Mouse (Mus musculus) MEL (cell line): ENCODE measurements around the gene Prr14. TPM values are rescaled to one million over a fixed set of nuclear protein-coding genes. Genes with fewer than 3 reads are reported as not detected.

Source experiments
- DNase-seq: peaks from one replicate; pipeline ENCODE4 v3.0.0; 2011; ENCODE audit warnings: low read depth, low spot score
- H3K27ac ChIP-seq: 2 replicates; pipeline ENCODE4 v1.5.1; 2012; ENCODE audit warnings: low read depth, mild to moderate bottlenecking, control low read depth, low read length, moderate library complexity; ENCODE audit not compliant: control insufficient read depth
- H3K27me3 ChIP-seq, 2 experiments: fragments of 150-350 bp in 1 of 2; sonication (generic) in 1 of 2; 2 replicates each; pipeline ENCODE4 v1.6.1; 2012; ENCODE audit warnings: low read length in 2 of 2, mild to moderate bottlenecking in 2 of 2, improper control_type of control experiment in 1 of 2, moderate library complexity in 1 of 2; ENCODE audit not compliant: insufficient read depth in 2 of 2, control insufficient read depth in 1 of 2
- H3K36me3 ChIP-seq, 2 experiments: 2 replicates each; pipeline ENCODE4 v1.6.1; 2012 to 2014; ENCODE audit warnings: low read length in 2 of 2, improper control_type of control experiment in 1 of 2, inconsistent platforms in 1 of 2, mild to moderate bottlenecking in 1 of 2; ENCODE audit not compliant: insufficient read depth in 2 of 2, control insufficient read depth in 1 of 2
- H3K4me1 ChIP-seq, 2 experiments: fragments of 150-350 bp in 1 of 2; sonication (generic) in 1 of 2; 2 replicates each; pipeline ENCODE4 v1.6.1; 2012; ENCODE audit warnings: low read length in 2 of 2, improper control_type of control experiment in 1 of 2, mild to moderate bottlenecking in 1 of 2; ENCODE audit not compliant: insufficient read depth in 2 of 2, control insufficient read depth in 1 of 2
- H3K4me3 ChIP-seq, 2 experiments: fragments of 150-350 bp in 1 of 2; sonication (generic) in 1 of 2; 2 replicates each; pipeline ENCODE4 v1.5.1; 2012; ENCODE audit warnings: low read depth in 2 of 2, low read length in 2 of 2, mild to moderate bottlenecking in 2 of 2, moderate library complexity in 2 of 2, control low read depth in 1 of 2, improper control_type of control experiment in 1 of 2; ENCODE audit not compliant: control insufficient read depth in 1 of 2, insufficient read depth in 1 of 2
- H3K79me2 ChIP-seq: 2 replicates; pipeline ENCODE4 v1.6.1; 2012; ENCODE audit warnings: mild to moderate bottlenecking, low read length, moderate library complexity; ENCODE audit not compliant: control insufficient read depth, poor library complexity, insufficient read depth
- H3K9ac ChIP-seq: 2 replicates; pipeline ENCODE4 v1.6.1; 2012; ENCODE audit warnings: low read depth, mild to moderate bottlenecking, control low read depth, low read length, moderate library complexity; ENCODE audit not compliant: control insufficient read depth, poor library complexity, severe bottlenecking
- H3K9me3 ChIP-seq: fragments of 150-350 bp; sonication (generic); replicated peaks from 2 replicates; pipeline ENCODE4 v1.6.1; 2012; ENCODE audit warnings: mild to moderate bottlenecking, low read length, improper control_type of control experiment, moderate library complexity; ENCODE audit not compliant: insufficient read depth
- CHD1 ChIP-seq: IDR thresholded peaks from 2 replicates; pipeline ENCODE4 v1.6.1; 2012; ENCODE audit warnings: low read depth, mild to moderate bottlenecking, inconsistent platforms, low read length, improper control_type of control experiment
- CHD2 ChIP-seq: IDR thresholded peaks from 2 replicates; pipeline ENCODE4 v1.6.1; 2011; ENCODE audit warnings: low read length, improper control_type of control experiment
- CTCF ChIP-seq, 3 experiments: IDR thresholded peaks in 2 of 3; conservative IDR thresholded peaks in 1 of 3; 2 replicates each; pipeline ENCODE4 v1.5.1; 2011 to 2012; ENCODE audit warnings: low read length in 3 of 3, low read depth in 2 of 3, mild to moderate bottlenecking in 2 of 3, improper control_type of control experiment in 1 of 3, inconsistent platforms in 1 of 3, mixed read lengths in 1 of 3, moderate library complexity in 1 of 3; ENCODE audit not compliant: control insufficient read depth in 1 of 3, insufficient read depth in 1 of 3, poor library complexity in 1 of 3, severe bottlenecking in 1 of 3
- E2F4 ChIP-seq: IDR thresholded peaks from 2 replicates; pipeline ENCODE4 v1.6.1; 2011; ENCODE audit warnings: low read depth, low read length, improper control_type of control experiment, borderline replicate concordance
- ELF1 ChIP-seq: IDR thresholded peaks from 2 replicates; pipeline ENCODE4 v1.6.1; 2014; ENCODE audit warnings: low read depth, mild to moderate bottlenecking, inconsistent platforms, low read length, improper control_type of control experiment, moderate library complexity
- EP300 ChIP-seq, 2 experiments: IDR thresholded peaks; 2 replicates each; pipeline ENCODE4 v1.6.1; 2011; ENCODE audit warnings: improper control_type of control experiment in 2 of 2, low read length in 2 of 2, low read depth in 1 of 2, mild to moderate bottlenecking in 1 of 2
- GABPA ChIP-seq: IDR thresholded peaks from 2 replicates; pipeline ENCODE4 v1.6.1; 2012; ENCODE audit warnings: low read depth, mild to moderate bottlenecking, inconsistent platforms, low read length, improper control_type of control experiment, moderate library complexity
- GATA1 ChIP-seq: IDR thresholded peaks from 2 replicates; pipeline ENCODE4 v1.6.1; 2011; ENCODE audit warnings: low read depth, low read length, improper control_type of control experiment
- HCFC1 ChIP-seq: IDR thresholded peaks from 2 replicates; pipeline ENCODE4 v1.6.1; 2012; ENCODE audit warnings: low read depth, mild to moderate bottlenecking, inconsistent platforms, low read length, improper control_type of control experiment, moderate library complexity
- JUND ChIP-seq: IDR thresholded peaks from 2 replicates; pipeline ENCODE4 v1.6.1; 2011; ENCODE audit warnings: low read depth, mild to moderate bottlenecking, improper control_type of control experiment, low read length
- KAT2A ChIP-seq: conservative IDR thresholded peaks from 2 replicates; pipeline ENCODE4 v1.6.1; 2012; ENCODE audit warnings: low read depth, low read length, improper control_type of control experiment, inconsistent platforms
- MAFK ChIP-seq: IDR thresholded peaks from 2 replicates; pipeline ENCODE4 v1.6.1; 2011; ENCODE audit warnings: low read depth, mild to moderate bottlenecking, low read length, improper control_type of control experiment, borderline replicate concordance
- MAZ ChIP-seq: IDR thresholded peaks from 2 replicates; pipeline ENCODE4 v1.6.1; 2012; ENCODE audit warnings: low read depth, mild to moderate bottlenecking, inconsistent platforms, low read length, improper control_type of control experiment
- MEF2A ChIP-seq: IDR thresholded peaks from 2 replicates; pipeline ENCODE4 v1.6.1; 2014; ENCODE audit warnings: low read depth, mild to moderate bottlenecking, inconsistent platforms, low read length, improper control_type of control experiment; ENCODE audit not compliant: poor library complexity, insufficient replicate concordance, severe bottlenecking; ENCODE audit errors: extremely low read depth
- MXI1 ChIP-seq: IDR thresholded peaks from 2 replicates; pipeline ENCODE4 v1.6.1; 2011; ENCODE audit warnings: mild to moderate bottlenecking, low read depth, low read length, improper control_type of control experiment
- MYB ChIP-seq: IDR thresholded peaks from 2 replicates; pipeline ENCODE4 v1.6.1; 2011; ENCODE audit warnings: mild to moderate bottlenecking, low read depth, low read length, improper control_type of control experiment
- MYC ChIP-seq: IDR thresholded peaks from 2 replicates; pipeline ENCODE4 v1.6.1; 2011; ENCODE audit warnings: low read depth, mild to moderate bottlenecking, low read length, improper control_type of control experiment, moderate library complexity
- NRF1 ChIP-seq: IDR thresholded peaks from 2 replicates; pipeline ENCODE4 v1.6.1; 2014; ENCODE audit warnings: low read depth, mild to moderate bottlenecking, inconsistent platforms, low read length, improper control_type of control experiment, moderate library complexity; ENCODE audit not compliant: poor library complexity, insufficient read depth, severe bottlenecking
- POLR2AphosphoS2 ChIP-seq: IDR thresholded peaks from 2 replicates; pipeline ENCODE4 v1.6.1; 2011; ENCODE audit warnings: low read length, improper control_type of control experiment
- POLR2AphosphoS5 ChIP-seq: IDR thresholded peaks from 2 replicates; pipeline ENCODE4 v1.6.1; 2012; ENCODE audit warnings: low read depth, borderline replicate concordance, mild to moderate bottlenecking, inconsistent platforms, low read length, moderate library complexity, mixed read lengths
- SMC3 ChIP-seq: IDR thresholded peaks from 2 replicates; pipeline ENCODE4 v1.6.1; 2011; ENCODE audit warnings: low read depth, low read length, improper control_type of control experiment
- TAL1 ChIP-seq: IDR thresholded peaks from 2 replicates; pipeline ENCODE4 v1.6.1; 2012; ENCODE audit warnings: mild to moderate bottlenecking, inconsistent platforms, low read length, moderate library complexity, mixed read lengths
- USF1 ChIP-seq: IDR thresholded peaks from 2 replicates; pipeline ENCODE4 v1.6.1; 2014; ENCODE audit warnings: low read depth, mild to moderate bottlenecking, inconsistent platforms, low read length, improper control_type of control experiment, moderate library complexity
- USF2 ChIP-seq, 2 experiments: IDR thresholded peaks; 2 replicates each; pipeline ENCODE4 v1.6.1; 2011 to 2012; ENCODE audit warnings: improper control_type of control experiment in 2 of 2, low read length in 2 of 2, borderline replicate concordance in 1 of 2, inconsistent platforms in 1 of 2, low read depth in 1 of 2, mild to moderate bottlenecking in 1 of 2; ENCODE audit not compliant: insufficient read depth in 1 of 2
- ZMIZ1 ChIP-seq: IDR thresholded peaks from 2 replicates; pipeline ENCODE4 v1.6.1; 2012; ENCODE audit warnings: low read depth, mild to moderate bottlenecking, inconsistent platforms, low read length, improper control_type of control experiment, moderate library complexity
- ZNF384 ChIP-seq: IDR thresholded peaks from 2 replicates; pipeline ENCODE4 v1.6.1; 2012; ENCODE audit warnings: low read depth, mild to moderate bottlenecking, inconsistent platforms, low read length, improper control_type of control experiment
- polyA plus RNA-seq, 2 experiments: library from polyadenylated mRNA; stranded (reverse) in 1 of 2; unstranded in 1 of 2; fragments of >175 nt in 1 of 2; fragments of >200 nt in 1 of 2; gene quantifications; 2 replicates each; pipeline versions ENCODE4 v1.2.1 to v1.2.4; 2012; ENCODE audit warnings: low replicate concordance in 2 of 2, low read depth in 1 of 2; ENCODE audit not compliant: insufficient read length in 2 of 2, insufficient read depth in 1 of 2, missing spikeins in 1 of 2
- total RNA-seq: library from RNA; depleted of rRNA; stranded (reverse); fragments of 300-350 nt; gene quantifications from 2 replicates; pipeline ENCODE4 v1.2.3, GENCODE M21; 2012

The Prr14 gene
- total and polyA plus RNA-seq, 3 experiments, result 10.8 to 45.9 TPM; not detected in 1

DNA sequence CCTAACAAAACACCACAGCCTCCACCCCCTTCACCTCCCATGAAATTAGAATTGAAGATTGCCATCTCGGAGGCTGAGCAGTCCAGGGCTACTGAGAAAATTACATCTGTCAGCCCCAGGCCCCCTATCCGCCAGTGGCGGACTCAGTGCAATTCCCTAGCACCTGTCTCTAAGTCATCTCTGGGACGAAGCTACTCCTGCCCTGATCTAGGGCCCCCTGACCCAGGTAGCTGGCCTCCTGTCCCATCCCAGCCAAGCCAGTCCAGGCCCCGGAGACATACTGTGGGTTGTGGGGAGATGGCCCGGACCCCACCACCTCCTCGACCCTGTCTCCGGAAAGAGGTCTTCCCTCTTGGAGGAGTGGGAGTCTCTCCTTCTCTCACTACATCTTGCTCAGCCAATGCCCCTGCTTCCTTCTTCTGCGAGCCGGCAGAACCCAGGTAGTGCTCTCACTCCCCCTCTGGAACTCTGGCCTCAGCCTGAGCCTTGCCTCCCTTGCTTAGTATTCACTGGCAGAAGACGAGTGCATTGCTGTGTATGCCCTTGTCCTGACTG is 15.9 kb downstream of the Prr14 start:
- no peak for DNase-seq
- Histone ChIP-seq H3K9ac (no peak overlapping the region), H3K36me3 (peaks cover 0 to 17% of the 10 kb centered on the region in 2 experiments), H3K79me2 (peaks cover 30% of the 10 kb centered on the region), H3K4me1 (peaks cover 0 to 13% of the 10 kb centered on the region in 2 experiments; a peak in 3 of 4 replicates), H3K4me3 (no peak overlapping the region), H3K27me3 (no peaks in the 10 kb centered on the region), H3K27ac (no peak overlapping the region), H3K9me3 (no peaks in the 10 kb centered on the region)
- TF ChIP-seq MYC, result no peak
- no peak for TF ChIP-seq GATA1
- no peak for TF ChIP-seq CTCF (IDR thresholded peaks at IDR 0.05 in 2 of 3, conservative IDR thresholded peaks at IDR 0.05 in 1 of 3; ENCODE audit: control insufficient read depth in 1 of 3, insufficient read depth in 1 of 3, low read depth in 2 of 3, low read length in 3 of 3, poor library complexity in 1 of 3, severe bottlenecking in 1 of 3)
- TF ChIP-seq ELF1, result no peak
- no peak for TF ChIP-seq E2F4
- no peak for TF ChIP-seq POLR2AphosphoS2
- TF ChIP-seq JUND, result no peak
- no peak for TF ChIP-seq MXI1
- TF ChIP-seq MEF2A, result no peak
- no peak for TF ChIP-seq EP300 (IDR thresholded peaks at IDR 0.05; ENCODE audit: low read depth in 1 of 2, low read length in 2 of 2)
- no peak for TF ChIP-seq CHD2
- TF ChIP-seq MYB, result no peak
- no peak for TF ChIP-seq MAZ

DNA sequence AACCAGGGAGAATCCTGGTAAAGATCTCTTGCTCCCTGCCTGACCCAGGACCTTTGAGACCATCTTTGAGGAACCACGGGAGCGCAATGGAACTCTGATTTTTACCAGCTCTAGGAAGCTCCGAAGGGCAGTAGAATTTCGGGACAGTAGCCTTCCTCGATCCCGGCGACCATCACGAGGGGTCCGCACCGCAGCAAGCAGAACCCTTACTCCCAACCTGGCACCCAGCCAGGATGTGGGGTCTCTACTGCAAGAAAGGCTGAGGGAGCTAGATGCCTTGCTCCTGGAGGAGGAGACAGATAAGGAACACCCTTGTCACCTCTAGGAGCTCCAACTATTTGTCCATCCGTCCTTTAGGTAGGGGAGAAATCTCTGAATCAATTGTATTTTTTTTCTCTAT is 16.9 kb downstream of the Prr14 start:
- H3K9me3 ChIP-seq, result no peaks in the 10 kb centered on the region
- no peaks in the 10 kb centered on the region for H3K27me3 ChIP-seq
- no peak for DNase-seq
- TF ChIP-seq KAT2A (no peak), ZMIZ1 (no peak), TAL1 (no peak), USF2 (IDR thresholded peaks at IDR 0.05; ENCODE audit: borderline replicate concordance in 1 of 2, insufficient read depth in 1 of 2, low read depth in 1 of 2, low read length in 2 of 2) (no peak), CHD1 (no peak), ZNF384 (no peak), NRF1 (no peak), USF1 (no peak), MEF2A (no peak), POLR2AphosphoS2 (no peak), CTCF (IDR thresholded peaks at IDR 0.05 in 2 of 3, conservative IDR thresholded peaks at IDR 0.05 in 1 of 3; ENCODE audit: control insufficient read depth in 1 of 3, insufficient read depth in 1 of 3, low read depth in 2 of 3, low read length in 3 of 3, poor library complexity in 1 of 3, severe bottlenecking in 1 of 3) (no peak), SMC3 (no peak), POLR2AphosphoS5 (no peak), MXI1 (no peak), HCFC1 (no peak), MAFK (no peak), MAZ (no peak), GABPA (no peak)
- H3K27ac ChIP-seq, result no peak overlapping the region
- H3K36me3 ChIP-seq, result peaks cover 0 to 19% of the 10 kb centered on the region in 2 experiments
- H3K9ac ChIP-seq, result no peak overlapping the region
- peaks cover 0 to 20% of the 10 kb centered on the region in 2 experiments; a peak in 3 of 4 replicates for H3K4me1 ChIP-seq
- peaks cover 37% of the 10 kb centered on the region for H3K79me2 ChIP-seq
- no peak overlapping the region for H3K4me3 ChIP-seq
